Mouse (Mus musculus) cerebellum, adult 2 months (tissue): ENCODE results near the gene Hip1r.

Experiments
- CTCF ChIP-seq: fragments of 200-500 bp; IDR thresholded peaks from 2 replicates; pipeline ENCODE4 v1.5.1; 2011; ENCODE audit warnings: low read depth, mild to moderate bottlenecking, control low read depth, low read length, moderate library complexity, borderline replicate concordance; ENCODE audit not compliant: insufficient read depth
- POLR2A ChIP-seq: fragments of 200-500 bp; IDR thresholded peaks from 2 replicates; pipeline ENCODE4 v1.6.1; 2011; ENCODE audit warnings: low read length, control low read depth, borderline replicate concordance; ENCODE audit not compliant: insufficient read depth

GRCm38 (mm10) chr5:124014180-124014579, 40.8 kb downstream of the Hip1r start:
- TF ChIP-seq POLR2A (no peak), CTCF (no peak)
